Mouse (Mus musculus) heart, adult 2 months (tissue): Measurements from ENCODE around the gene 2310007B03Rik. TPM values are rescaled to one million over a fixed set of nuclear protein-coding genes. Genes with fewer than 3 reads are reported as not detected.
A peak's percentile ranks its signal among the peaks of the same experiment; 100 is the strongest.

Source experiments
- DNase-seq, 2 experiments: peaks; one replicate each; pipeline ENCODE4 v3.0.0; 2021
- H3K27ac ChIP-seq: fragments of 200-600 bp; 2 replicates; pipeline ENCODE4 v1.8.1; 2022
- H3K27me3 ChIP-seq: fragments of 200-500 bp; 2 replicates; pipeline ENCODE4 v1.6.1; 2012; ENCODE audit warnings: mild to moderate bottlenecking, low read length, inconsistent platforms, mixed read lengths; ENCODE audit not compliant: control insufficient read depth, insufficient read depth
- H3K36me3 ChIP-seq: fragments of 200-500 bp; 2 replicates; pipeline ENCODE4 v1.6.1; 2012; ENCODE audit warnings: low read length, inconsistent platforms; ENCODE audit not compliant: control insufficient read depth, insufficient read depth
- H3K4me1 ChIP-seq: fragments of 200-500 bp; 2 replicates; pipeline ENCODE4 v1.6.1; 2011; ENCODE audit warnings: low read length; ENCODE audit not compliant: control insufficient read depth, insufficient read depth
- H3K4me3 ChIP-seq: fragments of 200-600 bp; 2 replicates; pipeline ENCODE4 v1.8.1; 2022
- H3K79me2 ChIP-seq: fragments of 200-500 bp; replicated peaks from 2 replicates; pipeline ENCODE4 v1.6.1; 2012; ENCODE audit warnings: mild to moderate bottlenecking, inconsistent platforms, low read length, moderate library complexity, mixed read lengths; ENCODE audit not compliant: control insufficient read depth, insufficient read depth
- H3K9ac ChIP-seq: fragments of 200-500 bp; 2 replicates; pipeline ENCODE4 v1.6.1; 2012; ENCODE audit warnings: low read depth, mild to moderate bottlenecking, control low read depth, inconsistent platforms, low read length, mixed read lengths
- CTCF ChIP-seq: fragments of 200-600 bp; IDR thresholded peaks from 2 replicates; pipeline ENCODE4 v1.8.1; 2022; ENCODE audit warnings: antibody characterized with exemption, mild to moderate bottlenecking, moderate library complexity
- EP300 ChIP-seq: fragments of 200-500 bp; IDR thresholded peaks from 2 replicates; pipeline ENCODE4 v1.6.1; 2011; ENCODE audit warnings: low read depth, low read length, control low read depth; ENCODE audit not compliant: insufficient read depth
- POLR2A ChIP-seq: fragments of 200-500 bp; IDR thresholded peaks from 2 replicates; pipeline ENCODE4 v1.6.1; 2011; ENCODE audit warnings: mild to moderate bottlenecking, low read depth, low read length, control low read depth; ENCODE audit not compliant: insufficient read depth
- WGBS: fragments of 180-500 bp; shearing (Covaris S2); methylation state at CpG from one replicate; pipeline ENCODE4 v1.1.7; 2018; 5-methylcytosine and 5-hydroxymethylcytosine counted together
- intact Hi-C: fragments of 180-260 bp; cut with DNase I; formaldehyde crosslinking; loops from one replicate; pipeline ENCODE4 v1.15.1; 2025
- polyA plus RNA-seq: library from polyadenylated mRNA; depleted of rRNA; stranded (reverse); fragments of >200 nt; gene quantifications from 2 replicates; pipeline ENCODE4 v1.2.3, GENCODE M21; 2012
- total RNA-seq, 2 experiments: library from RNA; stranded (reverse); gene quantifications; 2 replicates each; pipeline ENCODE4 v1.2.3; 2021

2310007B03Rik gene
- total and polyA plus RNA-seq, 3 experiments, result 0.82 TPM; not detected in 2

GRCm38 (mm10) chr1:93130242-93130983 lies 30.3 kb downstream of the 2310007B03Rik start:
- no peak for TF ChIP-seq CTCF
- TF ChIP-seq POLR2A, result no peak
- TF ChIP-seq EP300, result no peak
- H3K79me2 ChIP-seq, result no peaks in the 10 kb centered on the region
- intact Hi-C loops, result no loop called here
- DNase-seq, result no peak
- H3K27me3 ChIP-seq, result no peaks in the 10 kb centered on the region
- no peak overlapping the region for H3K4me3 ChIP-seq
- H3K27ac ChIP-seq, result no peak overlapping the region
- no peaks in the 10 kb centered on the region for H3K4me1 ChIP-seq
- 80% methylated on average over 10 of the region's 10 CpGs for WGBS
- H3K36me3 ChIP-seq, result no peaks in the 10 kb centered on the region
- H3K9ac ChIP-seq, result no peak overlapping the region

DNA sequence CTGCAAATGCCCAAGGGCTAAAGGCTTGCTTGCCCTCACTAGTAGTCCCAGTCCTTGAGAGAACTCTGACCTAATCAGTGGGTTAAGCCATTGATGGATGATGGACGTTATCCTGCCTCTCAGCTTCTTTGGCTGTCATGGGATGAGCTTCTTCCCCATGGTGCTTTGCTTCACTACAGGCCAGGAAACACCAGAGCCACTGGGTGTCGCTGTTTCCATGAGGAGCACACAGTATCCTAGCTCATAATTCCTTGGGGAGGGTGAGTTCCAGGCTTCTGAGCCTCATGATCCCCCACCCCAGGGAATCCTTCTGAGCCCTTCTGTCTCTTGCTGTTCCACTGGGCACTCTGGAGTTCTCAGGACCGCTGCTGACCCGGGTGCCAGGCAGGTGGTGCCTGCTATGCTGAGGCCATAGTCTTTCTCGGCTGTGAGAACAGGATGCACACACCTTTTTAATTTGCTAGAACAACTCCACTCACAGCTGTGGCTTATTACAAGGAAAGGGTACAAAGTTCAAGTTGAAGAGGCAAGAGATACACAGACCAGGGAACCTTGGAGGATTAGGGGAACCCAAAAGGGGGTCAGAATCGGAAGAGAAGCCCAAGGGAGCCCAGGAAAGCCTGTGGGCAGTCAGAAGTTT lies 31.9 kb downstream of the 2310007B03Rik start:
- peak in 1 of 2 experiments; percentile 40 for DNase-seq
- intact Hi-C loops, result loop anchor here (2.0 to 5.0 kb wide), 2 partner anchors 172 to 378 kb away; no protein-coding TSS in a partner anchor
- Histone ChIP-seq H3K27ac (no peak overlapping the region), H3K9ac (no peak overlapping the region), H3K4me1 (peaks cover 1% of the 10 kb centered on the region; the same call in 1 of the 2 replicates), H3K79me2 (no peaks in the 10 kb centered on the region), H3K27me3 (no peaks in the 10 kb centered on the region), H3K36me3 (no peaks in the 10 kb centered on the region), H3K4me3 (no peak overlapping the region)
- 35% methylated on average over 6 of the region's 6 CpGs for WGBS
- TF ChIP-seq CTCF, result peak; percentile 76
- 0 out of 2 replicates have a peak, but pooled peaks have one; percentile 18 for TF ChIP-seq EP300
- TF ChIP-seq POLR2A, result no peak

GRCm38 (mm10) chr1:93128209-93128608 lies 32.5 kb downstream of the 2310007B03Rik start:
- H3K27ac ChIP-seq, result no peak overlapping the region
- H3K27me3 ChIP-seq, result no peaks in the 10 kb centered on the region
- H3K4me3 ChIP-seq, result no peak overlapping the region
- DNase-seq, result no peak
- no peaks in the 10 kb centered on the region for H3K79me2 ChIP-seq
- peaks cover 1% of the 10 kb centered on the region; the same call in 1 of the 2 replicates for H3K4me1 ChIP-seq
- no peaks in the 10 kb centered on the region for H3K36me3 ChIP-seq
- intact Hi-C loops, result loop anchor here (2.0 to 5.0 kb wide), 2 partner anchors 171 to 379 kb away; no protein-coding TSS in a partner anchor
- TF ChIP-seq CTCF, result no peak
- no peak for TF ChIP-seq EP300
- TF ChIP-seq POLR2A, result no peak
- WGBS, result 73% methylated on average over 8 of the region's 8 CpGs
- H3K9ac ChIP-seq, result no peak overlapping the region

DNA sequence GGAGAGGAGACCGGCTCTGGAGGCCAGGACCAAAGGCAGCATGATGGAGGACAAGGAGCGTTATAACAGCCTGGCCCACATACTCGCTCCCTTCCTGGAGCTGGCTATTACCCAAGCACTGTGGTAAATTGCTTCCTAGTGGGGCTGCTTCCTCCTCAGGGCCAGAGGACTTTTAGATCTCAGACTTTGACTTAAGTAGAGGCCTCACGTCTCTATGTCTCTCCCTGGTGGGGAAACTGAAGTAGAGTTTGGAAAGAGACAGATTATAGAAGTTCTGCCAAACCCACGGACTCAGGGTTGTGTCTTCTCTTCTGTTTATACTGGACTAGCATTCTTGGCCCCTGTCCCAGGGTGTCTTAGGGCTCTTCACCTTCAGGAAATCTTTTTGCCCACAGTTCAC lies 35.5 kb downstream of the 2310007B03Rik start:
- no peaks in the 10 kb centered on the region for H3K27me3 ChIP-seq
- H3K9ac ChIP-seq, result no peak overlapping the region
- no peak for TF ChIP-seq EP300
- peak; percentile 42 for TF ChIP-seq CTCF
- no peak overlapping the region for H3K4me3 ChIP-seq
- no peaks in the 10 kb centered on the region for H3K36me3 ChIP-seq
- DNase-seq, result no peak
- peaks cover 1% of the 10 kb centered on the region; the same call in 1 of the 2 replicates for H3K4me1 ChIP-seq
- 42% methylated on average over 5 of the region's 5 CpGs for WGBS
- intact Hi-C loops, result loop anchor here (5.0 kb wide), 1 partner anchor 168 kb away; no protein-coding TSS in a partner anchor
- no peak overlapping the region for H3K27ac ChIP-seq
- no peaks in the 10 kb centered on the region for H3K79me2 ChIP-seq

GRCm38 (mm10) chr1:93124066-93124465 lies 36.7 kb downstream of the 2310007B03Rik start:
- intact Hi-C loops, result no loop called here
- TF ChIP-seq CTCF (no peak), EP300 (no peak), POLR2A (no peak)
- Histone ChIP-seq H3K4me1 (peaks cover 1% of the 10 kb centered on the region; the same call in 1 of the 2 replicates), H3K27me3 (no peaks in the 10 kb centered on the region), H3K9ac (no peak overlapping the region), H3K36me3 (no peaks in the 10 kb centered on the region), H3K27ac (no peak overlapping the region), H3K79me2 (no peaks in the 10 kb centered on the region), H3K4me3 (no peak overlapping the region)
- DNase-seq, result no peak
- 26% methylated on average over 8 of the region's 8 CpGs for WGBS

DNA sequence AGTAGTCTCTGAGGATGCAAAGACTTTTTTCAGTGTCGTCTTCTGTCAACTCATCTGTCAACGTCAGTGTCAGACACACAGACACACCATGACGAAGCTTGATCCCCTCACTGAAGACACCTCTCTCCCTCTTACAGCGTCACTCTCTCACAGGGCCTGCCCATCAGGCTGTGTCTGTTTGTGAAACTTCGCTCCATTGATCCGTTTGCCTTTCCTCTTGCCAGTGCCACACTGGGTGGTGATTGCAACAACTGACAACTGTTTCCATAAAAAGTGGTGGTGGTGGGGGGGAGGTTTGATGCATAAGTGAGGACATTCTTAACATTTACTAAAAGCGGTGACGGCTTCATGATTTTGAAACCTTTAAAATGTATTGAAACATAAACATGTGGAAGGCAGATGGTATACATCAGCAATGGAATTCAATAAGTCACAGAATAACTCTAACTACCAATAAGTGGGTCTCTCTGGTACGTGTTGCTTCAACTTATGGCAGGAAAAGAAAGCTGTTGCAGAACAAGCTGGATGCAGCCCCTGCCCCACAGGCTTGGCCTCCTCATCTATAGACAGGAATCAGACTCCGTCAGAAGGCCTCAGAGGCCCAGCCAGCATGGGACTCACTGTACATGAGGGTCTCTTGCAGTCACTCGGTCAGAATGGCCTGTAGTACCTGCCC lies 37.4 kb downstream of the 2310007B03Rik start:
- H3K4me3 ChIP-seq, result no peak overlapping the region
- no peak for TF ChIP-seq CTCF
- no peak for TF ChIP-seq EP300
- H3K36me3 ChIP-seq, result no peaks in the 10 kb centered on the region
- peaks cover 1% of the 10 kb centered on the region; the same call in 1 of the 2 replicates for H3K4me1 ChIP-seq
- intact Hi-C loops, result no loop called here
- H3K27ac ChIP-seq, result no peak overlapping the region
- H3K27me3 ChIP-seq, result no peaks in the 10 kb centered on the region
- no peak overlapping the region for H3K9ac ChIP-seq
- WGBS, result 88% methylated on average over 11 of the region's 11 CpGs
- no peaks in the 10 kb centered on the region for H3K79me2 ChIP-seq
- DNase-seq, result no peak
